Mouse (Mus musculus): Measurements from ENCODE around the gene Fam208a. TPM values are rescaled to one million over a fixed set of nuclear protein-coding genes. Genes with fewer than 3 reads are reported as not detected.

Fam208a gene
- total and polyA plus RNA-seq, 3 experiments, result 4.4 to 11.4 (median 8.2) TPM

DNA sequence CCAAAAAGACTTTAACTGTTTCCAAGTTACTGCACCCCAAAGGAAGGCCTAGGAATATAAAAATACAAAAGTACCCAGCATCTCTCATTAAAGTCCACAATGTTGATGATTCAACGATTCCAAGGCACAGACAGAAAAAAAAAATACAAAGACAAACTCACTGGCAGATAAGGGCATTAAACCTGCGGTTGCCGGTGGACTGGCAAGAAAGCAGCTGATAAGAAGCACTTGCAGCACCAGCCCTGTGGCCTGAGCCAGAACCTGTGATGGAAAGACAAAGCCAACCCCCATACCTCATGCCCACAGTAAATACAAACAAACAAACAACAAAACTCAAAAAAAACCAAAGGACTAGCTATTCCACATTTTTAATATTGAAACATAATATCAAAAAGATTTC is 19.0 kb upstream of the Fam208a start:
- dilution Hi-C loops (cut with MboI; ENCODE audit: extremely low pct_ligation_motif_present, extremely low pct_unique_long_range_greater_than_20kb, low sequenced_read_pairs) (no loop called here), in situ Hi-C loops (cut with MboI; ENCODE audit: low pct_ligation_motif_present, low pct_unique_long_range_greater_than_20kb, low sequenced_read_pairs) (loop anchor here (5.0 kb wide), 1 partner anchor 222 kb away; no protein-coding TSS in a partner anchor)
- no peak overlapping the region for H3K27ac ChIP-seq (ENCODE audit: insufficient read depth, low read depth)
- H3K9ac ChIP-seq (ENCODE audit: insufficient read depth, low read depth), result no peak overlapping the region
- no peak overlapping the region for H3K4me3 ChIP-seq (replicated peaks in 1 of 3; ENCODE audit: low read depth in 2 of 3, low read length in 2 of 3, poor library complexity in 1 of 3)
- TF ChIP-seq TBP (conservative IDR thresholded peaks at IDR 0.05; ENCODE audit: low read depth, low read length) (no peak), TCF12 (IDR thresholded peaks at IDR 0.05; ENCODE audit: low read depth, low read length) (no peak), MAZ (IDR thresholded peaks at IDR 0.05; ENCODE audit: low read depth, low read length) (no peak), USF1 (IDR thresholded peaks at IDR 0.05; ENCODE audit: low read depth, low read length) (no peak), ETS1 (conservative IDR thresholded peaks at IDR 0.05; ENCODE audit: low read depth, low read length) (no peak), CHD1 (IDR thresholded peaks at IDR 0.05; ENCODE audit: low read depth, low read length) (no peak), IRF4 (IDR thresholded peaks at IDR 0.05; ENCODE audit: low read depth, low read length) (no peak), RCOR1 (conservative IDR thresholded peaks at IDR 0.05; ENCODE audit: low read depth, low read length) (no peak), MXI1 (IDR thresholded peaks at IDR 0.05; ENCODE audit: low read depth, low read length) (no peak)
- no peak for DNase-seq (ENCODE audit: extremely low read depth)
- H3K4me1 ChIP-seq (ENCODE audit: control insufficient read depth in 1 of 2, insufficient read depth in 2 of 2), result peaks cover 5 to 33% of the 10 kb centered on the region in 2 experiments
- H3K4me2 ChIP-seq (ENCODE audit: insufficient read depth, low read depth, poor library complexity, severe bottlenecking), result no peak overlapping the region
- H3K27me3 ChIP-seq (replicated peaks), result no peaks in the 10 kb centered on the region
- H3K79me2 ChIP-seq (replicated peaks; ENCODE audit: control insufficient read depth, extremely low read depth, insufficient read depth, poor library complexity, severe bottlenecking), result no peaks in the 10 kb centered on the region
- peaks cover 22% of the 10 kb centered on the region for H3K9me3 ChIP-seq (replicated peaks; ENCODE audit: low read length)
- no peaks in the 10 kb centered on the region for H3K36me3 ChIP-seq (replicated peaks in 1 of 2; ENCODE audit: control insufficient read depth in 1 of 2, insufficient read depth in 1 of 2, low read length in 1 of 2)

DNA sequence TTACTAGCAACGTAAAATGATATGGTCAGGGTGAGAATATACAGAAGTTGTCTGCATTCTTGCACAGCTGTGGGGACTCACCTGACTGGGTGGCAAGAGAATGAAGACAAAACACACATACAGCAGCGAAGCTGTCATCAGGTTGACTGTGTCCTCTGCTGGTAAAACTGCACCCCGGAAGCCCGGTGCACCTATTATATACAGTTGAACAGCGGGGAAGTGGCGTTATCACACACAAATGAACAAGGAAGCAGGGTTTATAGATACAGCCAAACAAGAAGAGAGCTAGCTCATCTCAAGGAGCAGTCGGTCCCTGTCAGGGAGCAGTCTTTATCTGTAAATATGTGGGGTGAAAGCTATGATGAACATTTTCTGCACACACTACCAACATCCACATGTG is 17.1 kb upstream of the Fam208a start:
- Histone ChIP-seq H3K4me2 (ENCODE audit: insufficient read depth, low read depth, poor library complexity, severe bottlenecking) (no peak overlapping the region), H3K4me3 (replicated peaks in 1 of 3; ENCODE audit: low read depth in 2 of 3, low read length in 2 of 3, poor library complexity in 1 of 3) (no peak overlapping the region), H3K27ac (ENCODE audit: insufficient read depth, low read depth) (no peak overlapping the region), H3K9ac (ENCODE audit: insufficient read depth, low read depth) (no peak overlapping the region), H3K36me3 (replicated peaks in 1 of 2; ENCODE audit: control insufficient read depth in 1 of 2, insufficient read depth in 1 of 2, low read length in 1 of 2) (no peaks in the 10 kb centered on the region), H3K9me3 (replicated peaks; ENCODE audit: low read length) (peaks cover 18% of the 10 kb centered on the region), H3K79me2 (replicated peaks; ENCODE audit: control insufficient read depth, extremely low read depth, insufficient read depth, poor library complexity, severe bottlenecking) (no peaks in the 10 kb centered on the region), H3K27me3 (replicated peaks) (no peaks in the 10 kb centered on the region), H3K4me1 (ENCODE audit: control insufficient read depth in 1 of 2, insufficient read depth in 2 of 2) (peaks cover 2 to 19% of the 10 kb centered on the region in 2 experiments; a peak in 3 of 4 replicates)
- no peak for DNase-seq (ENCODE audit: extremely low read depth)
- dilution Hi-C loops (cut with MboI; ENCODE audit: extremely low pct_ligation_motif_present, extremely low pct_unique_long_range_greater_than_20kb, low sequenced_read_pairs) (no loop called here), in situ Hi-C loops (cut with MboI; ENCODE audit: low pct_ligation_motif_present, low pct_unique_long_range_greater_than_20kb, low sequenced_read_pairs) (no loop called here)
- TF ChIP-seq GABPA (IDR thresholded peaks at IDR 0.05; ENCODE audit: insufficient replicate concordance, low read depth, low read length) (no peak), PAX5 (IDR thresholded peaks at IDR 0.05; ENCODE audit: low read length) (no peak), MXI1 (IDR thresholded peaks at IDR 0.05; ENCODE audit: low read depth, low read length) (no peak), USF1 (IDR thresholded peaks at IDR 0.05; ENCODE audit: low read depth, low read length) (no peak), MYC (IDR thresholded peaks at IDR 0.05; ENCODE audit: low read depth, low read length) (no peak), CTCF (conservative IDR thresholded peaks at IDR 0.05 in 1 of 2, IDR thresholded peaks at IDR 0.05 in 1 of 2; ENCODE audit: low read depth in 2 of 2, low read length in 2 of 2) (no peak), MAZ (IDR thresholded peaks at IDR 0.05; ENCODE audit: low read depth, low read length) (no peak)

GRCm38 (mm10) chr14:27412699-27413098 is 15.9 kb upstream of the Fam208a start:
- no peak for DNase-seq (ENCODE audit: extremely low read depth)
- dilution Hi-C loops (cut with MboI; ENCODE audit: extremely low pct_ligation_motif_present, extremely low pct_unique_long_range_greater_than_20kb, low sequenced_read_pairs), result no loop called here
- H3K4me2 ChIP-seq (ENCODE audit: insufficient read depth, low read depth, poor library complexity, severe bottlenecking), result no peak overlapping the region

More at GRCm38 (mm10) chr14:27412699-27413098, 15.9 kb upstream of the Fam208a start:
- no peaks in the 10 kb centered on the region for H3K36me3 ChIP-seq (replicated peaks in 1 of 2; ENCODE audit: control insufficient read depth in 1 of 2, insufficient read depth in 1 of 2, low read length in 1 of 2)
- in situ Hi-C loops (cut with MboI; ENCODE audit: low pct_ligation_motif_present, low pct_unique_long_range_greater_than_20kb, low sequenced_read_pairs), result no loop called here
- H3K9me3 ChIP-seq (replicated peaks; ENCODE audit: low read length), result peaks cover 12% of the 10 kb centered on the region
- no peak for TF ChIP-seq HCFC1 (IDR thresholded peaks at IDR 0.05; ENCODE audit: low read depth, low read length)
- TF ChIP-seq USF2 (conservative IDR thresholded peaks at IDR 0.05; ENCODE audit: low read depth, low read length), result no peak
- TF ChIP-seq USF1 (IDR thresholded peaks at IDR 0.05; ENCODE audit: low read depth, low read length), result no peak
- no peak for TF ChIP-seq CHD2 (IDR thresholded peaks at IDR 0.05; ENCODE audit: low read length)
- no peak for TF ChIP-seq NRF1 (IDR thresholded peaks at IDR 0.05; ENCODE audit: low read depth, low read length)
- TF ChIP-seq PAX5 (IDR thresholded peaks at IDR 0.05; ENCODE audit: low read length), result no peak
- no peak for TF ChIP-seq POLR2AphosphoS2 (IDR thresholded peaks at IDR 0.05; ENCODE audit: low read depth, low read length)
- TF ChIP-seq IRF4 (IDR thresholded peaks at IDR 0.05; ENCODE audit: low read depth, low read length), result no peak
- no peak for TF ChIP-seq POLR2A (IDR thresholded peaks at IDR 0.05; ENCODE audit: low read depth, low read length)
- no peak for TF ChIP-seq MXI1 (IDR thresholded peaks at IDR 0.05; ENCODE audit: low read depth, low read length)
- TF ChIP-seq ELF1 (IDR thresholded peaks at IDR 0.05; ENCODE audit: low read depth, low read length), result no peak
- TF ChIP-seq TCF12 (IDR thresholded peaks at IDR 0.05; ENCODE audit: low read depth, low read length), result no peak
- TF ChIP-seq ZMIZ1 (IDR thresholded peaks at IDR 0.05; ENCODE audit: low read depth, low read length), result no peak
- no peak for TF ChIP-seq MAX (IDR thresholded peaks at IDR 0.05; ENCODE audit: low read length)
- no peak for TF ChIP-seq UBTF (IDR thresholded peaks at IDR 0.05; ENCODE audit: low read depth, low read length)
- no peak for TF ChIP-seq ZNF384 (IDR thresholded peaks at IDR 0.05; ENCODE audit: low read depth, low read length)
- TF ChIP-seq JUND (conservative IDR thresholded peaks at IDR 0.05; ENCODE audit: low read depth, low read length), result no peak
- no peak overlapping the region for H3K27ac ChIP-seq (ENCODE audit: insufficient read depth, low read depth)
- no peaks in the 10 kb centered on the region for H3K79me2 ChIP-seq (replicated peaks; ENCODE audit: control insufficient read depth, extremely low read depth, insufficient read depth, poor library complexity, severe bottlenecking)
- H3K9ac ChIP-seq (ENCODE audit: insufficient read depth, low read depth), result no peak overlapping the region
- H3K4me3 ChIP-seq (replicated peaks in 1 of 3; ENCODE audit: low read depth in 2 of 3, low read length in 2 of 3, poor library complexity in 1 of 3), result no peak overlapping the region
- H3K4me1 ChIP-seq (ENCODE audit: control insufficient read depth in 1 of 2, insufficient read depth in 2 of 2), result peaks cover 2 to 19% of the 10 kb centered on the region in 2 experiments; a peak in 3 of 4 replicates
- H3K27me3 ChIP-seq (replicated peaks), result no peaks in the 10 kb centered on the region

All from CH12.LX (cell line).